Comparison of ENCODE assay signal across 21 mouse cellular contexts in the genomic region with DNA sequence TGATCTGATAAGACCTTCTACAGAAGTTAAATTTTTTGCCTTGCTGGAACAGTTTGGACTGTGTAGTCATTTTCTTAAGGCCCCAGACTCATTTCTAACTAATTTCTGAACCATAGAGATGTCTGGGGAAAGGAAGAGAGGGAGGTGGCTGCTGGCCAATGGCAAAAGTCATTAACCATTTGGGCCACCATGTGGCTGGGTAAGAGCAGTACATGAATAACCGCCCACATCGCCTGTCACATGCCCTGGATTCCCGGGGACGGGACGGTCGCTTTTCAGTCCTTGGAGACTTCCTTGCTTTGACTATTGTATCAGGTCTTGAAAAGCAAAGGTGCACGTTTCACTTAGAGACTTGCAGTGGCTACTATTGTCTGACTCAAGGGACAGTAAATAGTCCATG. TPM values are rescaled to one million over a fixed set of nuclear protein-coding genes. Genes with fewer than 3 reads are reported as not detected.
DNase-seq lines count a peak whose midpoint lies in the region; ATAC-seq and TF ChIP-seq lines count a peak whose summit lies in the region.
"Had no signal": no experiment of that assay in that cellular context is flagged by ENCODE, and none has a peak within 500 bp of the region (broad histone marks: within the 10 kb centered on the region; RNA-seq: fewer than 3 reads in every experiment).

No protein-coding gene starts in this region.

- H3K27ac ChIP-seq in liver, postnatal 0 days (ENCODE audit: low read depth), result no peak overlapping the region
- no peak overlapping the region for H3K27ac ChIP-seq in liver, embryonic 11.5 days (ENCODE audit: low read depth, low read length)
- H3K27ac ChIP-seq in hindbrain, embryonic 16.5 days (ENCODE audit: low read depth, low read length), result no peak overlapping the region
- H3K27ac ChIP-seq: embryonic facial prominence, embryonic 15.5 days; forebrain, embryonic 10.5 days; heart, embryonic 15.5 days; hindbrain, embryonic 13.5 days had no signal

- no peak for ATAC-seq in liver, postnatal 0 days
- ATAC-seq in liver, embryonic 11.5 days (replicated peaks; ENCODE audit: low FRiP score), result no peak
- ATAC-seq in megakaryocyte-erythroid progenitor cell, adult 5-6 weeks (replicated peaks; ENCODE audit: low FRiP score, low TSS enrichment, poor library complexity, severe bottlenecking), result 0 out of 2 replicates have a peak, but pooled peaks have one; percentile 50
- no peak for ATAC-seq in hindbrain, embryonic 16.5 days
- ATAC-seq: forebrain, embryonic 14.5 days had no signal

- H3K9me3 ChIP-seq in liver, postnatal 0 days (ENCODE audit: low read length), result no peaks in the 10 kb centered on the region
- H3K9me3 ChIP-seq in liver, embryonic 11.5 days (ENCODE audit: control insufficient read depth, low read length), result no peaks in the 10 kb centered on the region
- H3K9me3 ChIP-seq in hindbrain, embryonic 16.5 days (ENCODE audit: control insufficient read depth, low read length), result no peaks in the 10 kb centered on the region
- H3K9me3 ChIP-seq: embryonic facial prominence, embryonic 15.5 days; forebrain, embryonic 10.5 days; heart, embryonic 15.5 days; hindbrain, embryonic 13.5 days had no signal

- H3K36me3 ChIP-seq in liver, postnatal 0 days (replicated peaks; ENCODE audit: insufficient read depth, low read length), result no peaks in the 10 kb centered on the region
- H3K36me3 ChIP-seq in liver, embryonic 11.5 days (ENCODE audit: control insufficient read depth, insufficient read depth, low read length), result no peaks in the 10 kb centered on the region
- no peaks in the 10 kb centered on the region for H3K36me3 ChIP-seq in hindbrain, embryonic 16.5 days (ENCODE audit: control insufficient read depth, insufficient read depth, low read length)
- H3K36me3 ChIP-seq: embryonic facial prominence, embryonic 15.5 days; forebrain, embryonic 10.5 days; heart, embryonic 15.5 days; hindbrain, embryonic 13.5 days had no signal

- peak; percentile 27 to 40 for DNase-seq in kidney, adult 8-10 months
- no peak for DNase-seq in kidney, postnatal 10 days
- DNase-seq in liver, postnatal 0 days, result no peak
- DNase-seq in liver, embryonic 11.5 days (ENCODE audit: low spot score), result no peak
- DNase-seq in ZHBTc4 (ENCODE audit: low read depth, low spot score), result peak; percentile 68
- DNase-seq in thymus, postnatal 25 days, result no peak
- DNase-seq: adrenal gland, postnatal 36 days; cerebellum, adult 2 months; embryo, embryonic 11 days; gastrocnemius, postnatal 36 days; heart, adult 18-20 months; heart, postnatal 14 days had no signal

- H3K4me2 ChIP-seq in liver, postnatal 0 days (ENCODE audit: low read depth, low read length), result no peak overlapping the region
- no peak overlapping the region for H3K4me2 ChIP-seq in liver, embryonic 11.5 days
- no peak overlapping the region for H3K4me2 ChIP-seq in hindbrain, embryonic 16.5 days (ENCODE audit: low read length)
- H3K4me2 ChIP-seq: embryonic facial prominence, embryonic 15.5 days; heart, embryonic 11.5 days; heart, embryonic 15.5 days; hindbrain, embryonic 13.5 days had no signal

- TF ChIP-seq EP300 in liver, postnatal 0 days (IDR thresholded peaks at IDR 0.05; ENCODE audit: low read depth), result no peak

- H3K27me3 ChIP-seq in liver, postnatal 0 days (ENCODE audit: insufficient read depth, low read length), result no peaks in the 10 kb centered on the region
- H3K27me3 ChIP-seq in liver, embryonic 11.5 days (replicated peaks; ENCODE audit: control insufficient read depth, insufficient read depth, low read length), result no peaks in the 10 kb centered on the region
- H3K27me3 ChIP-seq in hindbrain, embryonic 16.5 days (replicated peaks; ENCODE audit: control insufficient read depth, insufficient read depth, low read length), result no peaks in the 10 kb centered on the region
- H3K27me3 ChIP-seq: embryonic facial prominence, embryonic 15.5 days; heart, embryonic 15.5 days; hindbrain, embryonic 13.5 days had no signal

- H3K9ac ChIP-seq in liver, postnatal 0 days (replicated peaks), result no peak overlapping the region
- no peak overlapping the region for H3K9ac ChIP-seq in liver, embryonic 11.5 days (ENCODE audit: low read depth, low read length)
- H3K9ac ChIP-seq in hindbrain, embryonic 16.5 days (ENCODE audit: low read depth, low read length), result no peak overlapping the region
- H3K9ac ChIP-seq: embryonic facial prominence, embryonic 15.5 days; heart, embryonic 15.5 days; hindbrain, embryonic 13.5 days had no signal

- peak; percentile 16; the same call in 1 of the 2 replicates for TF ChIP-seq CTCF in liver, postnatal 0 days (IDR thresholded peaks at IDR 0.05; ENCODE audit: low read depth)

- H3K4me1 ChIP-seq in liver, postnatal 0 days (ENCODE audit: insufficient read depth), result no peaks in the 10 kb centered on the region
- no peaks in the 10 kb centered on the region for H3K4me1 ChIP-seq in liver, embryonic 11.5 days (replicated peaks; ENCODE audit: control insufficient read depth, insufficient read depth, low read length)
- H3K4me1 ChIP-seq in hindbrain, embryonic 16.5 days (ENCODE audit: control insufficient read depth, insufficient read depth, low read depth, low read length), result no peaks in the 10 kb centered on the region
- H3K4me1 ChIP-seq: embryonic facial prominence, embryonic 15.5 days; forebrain, embryonic 10.5 days; heart, embryonic 15.5 days; hindbrain, embryonic 13.5 days had no signal

- WGBS in liver, postnatal 0 days (ENCODE audit: insufficient replicate concordance), result 58% methylated on average over 7 of the region's 7 CpGs
- WGBS in liver, embryonic 11.5 days, result 60% methylated on average over 7 of the region's 7 CpGs
- 66% methylated on average over 7 of the region's 7 CpGs for WGBS in hindbrain, embryonic 16.5 days

- no peak overlapping the region for H3K4me3 ChIP-seq in liver, postnatal 0 days (ENCODE audit: low read depth, low read length)
- no peak overlapping the region for H3K4me3 ChIP-seq in liver, embryonic 11.5 days (ENCODE audit: low read depth, low read length)
- H3K4me3 ChIP-seq in hindbrain, embryonic 16.5 days (ENCODE audit: low read length), result no peak overlapping the region
- H3K4me3 ChIP-seq: embryonic facial prominence, embryonic 15.5 days; erythroblast, embryonic 14.5 days; forebrain, embryonic 10.5 days; heart, embryonic 15.5 days; hindbrain, embryonic 13.5 days had no signal

RNA-seq across cellular contexts. Expression of gene Caprin1, which starts 25.1 kb away (rescaled TPM):
- polyA plus RNA-seq in liver, postnatal 0 days (2015; fragmentation: Nextera tagmentation; extraction: Ambion mirVana), result 61.9 and 69.2 TPM in 2 replicates
- 345 and 405 TPM in 2 replicates for polyA plus RNA-seq in liver, embryonic 11.5 days (2014; fragmentation: Nextera tagmentation; extraction: Ambion mirVana)
- total RNA-seq in megakaryocyte-erythroid progenitor cell, adult 5-6 weeks (2014; fragmentation: Nextera tagmentation), result 410 and 422 TPM in 2 replicates
- 571 and 586 TPM in 2 replicates for total RNA-seq in megakaryocyte-erythroid progenitor cell, adult 5-6 weeks (2017)
- polyA plus RNA-seq in hindbrain, embryonic 16.5 days (2015; fragmentation: Nextera tagmentation; extraction: Ambion mirVana), result 263 and 333 TPM in 2 replicates

Comparison
In these comparisons a context has a peak if more than half of its experiments do, and no peak if none do; other contexts are left out.
1. DNase-seq: peak in kidney, adult 8-10 months (2 of 2) and ZHBTc4 (single experiment); none in kidney, postnatal 10 days (single experiment), liver, postnatal 0 days (single experiment), liver, embryonic 11.5 days (single experiment) and thymus, postnatal 25 days (single experiment).